Mouse (Mus musculus) spleen, adult 12 weeks (tissue): ENCODE results near the gene Fam71b.

Experiments used
- DNase-seq: peaks from one replicate; pipeline ENCODE4 v3.0.0; 2022; ENCODE audit warnings: low spot score

Fam71b gene

GRCm38 (mm10) chr11:46431129-46431528 is 34.8 kb downstream of the Fam71b start:
- peak; percentile 67 for DNase-seq

DNA sequence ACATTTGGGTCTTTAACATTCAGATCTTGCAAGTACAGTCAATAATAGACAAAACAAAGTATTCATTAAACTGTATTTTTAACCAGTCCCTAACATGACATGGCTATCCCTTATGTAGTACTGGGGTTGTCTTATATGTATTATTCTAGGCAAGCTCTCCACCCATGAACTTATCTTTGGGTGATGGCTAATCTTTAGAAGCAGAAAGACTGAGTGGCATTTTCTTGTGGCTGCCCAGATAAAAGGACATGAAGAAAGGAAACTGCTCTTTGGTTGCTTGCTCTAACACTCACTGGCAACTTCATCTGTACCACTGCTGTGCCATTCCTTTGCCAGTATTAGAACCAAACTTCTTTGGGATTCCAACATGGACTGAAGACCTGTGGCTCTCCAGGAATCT is 39.0 kb downstream of the Fam71b start:
- no peak for DNase-seq

DNA sequence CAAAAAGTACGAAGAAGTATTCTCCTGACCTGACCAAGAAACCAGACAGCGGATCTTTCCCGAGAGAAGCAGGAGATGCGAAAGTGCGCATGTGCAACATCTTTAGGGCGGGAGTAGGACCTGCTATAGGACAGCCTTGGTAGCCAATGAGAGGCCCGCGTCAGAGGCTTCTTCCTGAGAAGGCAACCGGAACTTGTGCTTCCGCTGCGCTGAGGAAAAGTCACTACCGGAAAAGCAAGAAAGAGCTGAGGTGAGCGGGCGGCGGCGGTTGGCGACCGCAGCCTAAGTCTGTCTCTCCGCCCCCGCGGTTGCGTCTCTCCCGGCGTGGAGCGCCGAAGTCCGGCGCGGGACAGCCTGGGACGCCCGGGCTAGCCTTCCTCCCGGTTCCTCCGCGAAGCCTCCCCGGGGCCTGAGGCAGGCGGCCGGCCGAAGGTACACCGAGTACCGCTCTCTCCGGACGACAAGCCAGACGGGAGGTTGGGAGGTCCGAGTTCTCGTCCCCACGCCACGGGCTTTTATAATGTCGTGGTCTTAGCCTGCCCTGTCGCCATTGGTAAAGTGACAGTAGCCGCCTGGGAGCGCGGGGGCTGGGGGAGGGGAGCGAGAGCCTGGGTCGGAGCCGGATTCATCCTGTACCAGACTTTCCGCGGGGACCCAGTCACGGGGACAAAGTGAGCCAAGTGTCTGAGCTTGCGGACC is 40.5 kb downstream of the Fam71b start, which contains the start of gene Med7:
Gene Med7, plus strand, starts transcription at position 166 of the 699 bp plus-strand sequence.
- peak; percentile 84 for DNase-seq

GRCm38 (mm10) chr11:46437459-46438000 is 41.2 kb downstream of the Fam71b start:
- peak; percentile 66 for DNase-seq

- DNase-seq: no peak
Observed at GRCm38 (mm10) chr11:46439005-46439543, 42.7 kb downstream of the Fam71b start.

- no peak for DNase-seq
Observed at GRCm38 (mm10) chr11:46441774-46442173, 45.4 kb downstream of the Fam71b start.

GRCm38 (mm10) chr11:46443152-46443551 is 46.8 kb downstream of the Fam71b start:
- DNase-seq: no peak

- no peak for DNase-seq
Observed at GRCm38 (mm10) chr11:46443979-46444378, 47.6 kb downstream of the Fam71b start.

GRCm38 (mm10) chr11:46446150-46446549 is 49.8 kb downstream of the Fam71b start:
- no peak for DNase-seq

GRCm38 (mm10) chr11:46447644-46448484 is 51.5 kb downstream of the Fam71b start:
- DNase-seq: no peak

DNA sequence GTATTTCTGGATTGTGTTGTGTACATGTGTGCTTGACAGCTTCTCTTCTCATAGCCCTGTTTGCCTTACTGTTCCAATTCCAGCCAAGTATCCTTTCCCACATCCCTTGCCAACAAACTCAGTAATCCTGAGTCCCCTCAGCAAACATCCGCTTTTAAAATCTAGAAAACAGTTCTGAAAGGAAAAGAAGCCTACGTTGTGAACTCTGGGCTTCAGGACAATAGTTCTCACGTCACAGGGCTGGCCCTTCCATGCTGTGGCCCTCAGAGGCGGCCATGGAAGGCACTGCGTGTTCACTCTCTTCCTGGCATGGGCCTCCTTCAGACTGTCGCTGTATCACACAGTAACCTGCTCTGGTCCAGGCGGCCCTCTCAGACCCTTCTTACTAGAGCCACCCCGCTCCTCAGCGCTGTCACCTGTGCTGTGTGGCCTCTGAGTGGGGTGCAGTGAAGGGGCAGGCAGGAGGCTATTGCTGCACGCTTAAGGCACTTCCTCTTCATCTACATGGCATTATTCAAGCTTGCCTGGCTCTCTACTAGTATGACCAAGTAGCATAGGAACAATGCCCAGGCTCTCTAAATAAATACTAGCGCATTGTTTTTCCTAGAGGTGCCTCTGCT is 53.2 kb downstream of the Fam71b start:
- DNase-seq: no peak

- no peak for DNase-seq
Observed at GRCm38 (mm10) chr11:46454453-46455045, 58.2 kb downstream of the Fam71b start, which contains the start of gene Havcr2. Gene Havcr2 (plus strand): TSS chr11:46454935.
